Mouse (Mus musculus): ENCODE data around the gene Aldh3a2.

DNA sequence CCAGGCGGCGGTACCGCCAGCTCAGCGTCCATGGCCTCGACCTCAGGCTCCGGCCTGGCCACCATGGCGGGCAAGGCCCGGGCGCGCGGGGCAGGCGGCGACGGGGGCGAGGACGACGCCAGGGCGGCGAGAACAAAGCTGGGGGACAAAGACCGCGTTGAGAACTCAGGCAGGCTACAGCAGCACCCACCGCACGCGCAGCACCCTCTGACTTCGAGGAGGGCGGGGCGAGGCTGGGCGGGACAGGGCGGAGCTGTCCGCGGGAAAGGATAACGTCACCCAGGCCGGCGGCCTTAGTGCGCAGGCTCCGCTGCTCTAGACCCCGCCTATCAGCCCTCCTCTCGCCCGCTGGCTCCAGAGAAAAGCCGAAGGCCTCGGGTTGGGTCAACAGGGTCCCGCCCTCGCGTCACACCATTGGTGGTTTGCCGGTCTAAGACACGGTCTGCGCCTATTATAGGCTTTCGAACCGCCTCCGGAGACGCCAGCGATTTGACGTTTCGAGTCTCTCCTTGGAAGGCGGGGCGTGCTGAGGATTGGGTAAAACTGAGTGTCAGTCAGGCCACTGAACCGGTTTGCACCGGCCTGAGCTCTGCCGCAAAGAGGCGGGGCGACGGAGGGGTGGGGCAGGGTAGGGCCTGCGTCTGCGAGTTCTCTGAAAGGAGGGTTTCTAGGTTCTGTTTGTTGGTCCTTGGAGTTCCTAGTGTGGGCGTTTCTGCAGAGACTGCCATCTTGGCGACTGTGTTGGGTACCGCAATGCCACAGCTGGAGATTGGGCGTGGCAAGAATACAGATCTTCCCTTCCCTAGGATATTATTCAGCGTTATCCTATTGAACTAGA lies 92.2 kb downstream of the Aldh3a2 start, which contains the start of gene Usp22:
- no peak for TF ChIP-seq CTCF (IDR thresholded peaks at IDR 0.05; ENCODE audit: low read depth, low read length)
- TF ChIP-seq POLR2A (IDR thresholded peaks at IDR 0.05; ENCODE audit: extremely low read depth, insufficient read depth, low read length): peak; percentile 68
